Mouse (Mus musculus) megakaryocyte, embryonic 14.5 days (primary cell): ENCODE results near the gene Taar4. TPM values are rescaled to one million over a fixed set of nuclear protein-coding genes. Genes with fewer than 3 reads are reported as not detected.

Experiments
- H3K27me3 ChIP-seq: replicated peaks from 2 replicates; pipeline ENCODE3; 2012; ENCODE audit warnings: inconsistent platforms
- H3K36me3 ChIP-seq: replicated peaks from 2 replicates; pipeline ENCODE3; 2012; ENCODE audit warnings: low read length, inconsistent platforms, mixed read lengths
- H3K4me1 ChIP-seq: 2 replicates; pipeline ENCODE4 v1.6.1; 2012; ENCODE audit warnings: inconsistent platforms
- H3K4me3 ChIP-seq: replicated peaks from 2 replicates; pipeline ENCODE3; 2012; ENCODE audit warnings: moderate library complexity, mild to moderate bottlenecking, inconsistent platforms
- H3K9me3 ChIP-seq: 2 replicates; pipeline ENCODE4 v1.6.1; 2012; ENCODE audit warnings: inconsistent platforms
- FLI1 ChIP-seq: IDR thresholded peaks from 2 replicates; pipeline ENCODE4 v1.6.1; 2012; ENCODE audit warnings: low read length, inconsistent platforms, mixed read lengths
- GATA1 ChIP-seq: IDR thresholded peaks from 3 replicates; pipeline ENCODE4 v1.6.1; 2012; ENCODE audit warnings: mixed read lengths, low read length, inconsistent platforms, borderline replicate concordance
- polyA plus RNA-seq: library from polyadenylated mRNA; stranded (reverse); fragments of >175 nt; gene quantifications from 2 replicates; pipeline ENCODE4 v1.2.3, GENCODE M21; 2012; ENCODE audit warnings: low replicate concordance; ENCODE audit not compliant: insufficient read depth

Taar4 gene
- polyA plus RNA-seq, 1 experiment: not detected

- Histone ChIP-seq H3K4me3 (no peak overlapping the region), H3K27me3 (no peaks in the 10 kb centered on the region), H3K9me3 (peaks cover 5% of the 10 kb centered on the region; the same call in 1 of the 2 replicates), H3K36me3 (no peaks in the 10 kb centered on the region), H3K4me1 (peaks cover 5% of the 10 kb centered on the region; the same call in 1 of the 2 replicates)
- TF ChIP-seq GATA1 (no peak), FLI1 (no peak)
Observed at GRCm38 (mm10) chr10:23959071-23959470, 1.2 kb upstream of the Taar4 start.

DNA sequence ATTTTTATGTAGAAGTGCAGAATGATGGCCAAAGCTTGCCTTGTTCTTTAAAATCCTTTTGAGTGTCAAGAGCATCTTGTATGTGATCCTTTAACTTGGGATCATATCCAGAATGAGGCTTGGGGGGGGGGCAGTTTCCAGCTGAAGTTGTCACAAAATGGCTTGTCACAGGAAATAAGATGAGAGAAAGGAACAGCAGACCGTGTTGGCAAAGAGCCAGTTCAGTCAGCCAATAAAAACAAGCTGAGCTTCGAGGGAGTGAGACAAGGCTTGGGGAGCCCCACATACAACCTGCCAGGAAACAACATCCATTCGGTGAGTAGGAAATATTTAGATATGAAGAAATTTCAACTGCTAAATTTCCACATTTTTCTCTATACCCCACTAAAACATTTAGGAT, 3.1 kb downstream of the Taar4 start:
- Histone ChIP-seq H3K27me3 (no peaks in the 10 kb centered on the region), H3K4me3 (no peak overlapping the region), H3K9me3 (peaks cover 5% of the 10 kb centered on the region; the same call in 1 of the 2 replicates), H3K4me1 (peaks cover 9% of the 10 kb centered on the region), H3K36me3 (no peaks in the 10 kb centered on the region)
- TF ChIP-seq GATA1 (no peak), FLI1 (no peak)

DNA sequence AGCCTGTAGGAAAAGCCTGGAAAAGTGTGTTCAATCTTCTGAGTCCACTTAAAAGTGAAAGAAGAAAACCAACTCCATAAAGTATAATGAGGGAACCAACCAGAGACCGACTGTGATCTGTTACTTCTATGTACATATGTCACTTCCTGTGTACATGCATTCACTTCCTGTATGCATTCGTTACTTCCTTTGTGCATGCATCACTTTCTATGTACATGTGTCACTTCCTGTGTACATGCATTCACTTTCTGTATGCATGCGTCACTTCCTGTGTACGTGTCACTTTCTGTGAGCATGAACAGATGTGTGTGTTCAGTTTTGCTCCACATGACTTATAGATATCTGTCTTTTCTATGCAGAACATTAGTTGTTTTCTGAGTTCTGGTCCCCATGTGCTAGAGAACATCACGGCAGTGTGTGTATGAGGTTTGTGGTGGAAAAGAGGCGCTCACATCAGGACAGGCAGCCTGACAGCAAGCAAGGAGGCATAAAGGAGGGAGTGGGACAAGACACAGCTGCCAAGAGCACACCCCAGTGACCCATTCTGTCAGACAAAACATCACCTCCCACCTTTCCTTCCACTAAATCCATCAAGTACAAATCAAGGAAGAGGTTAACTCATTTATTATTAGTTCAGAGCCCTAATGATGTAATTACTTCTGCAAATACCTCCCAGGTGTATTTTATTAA, 4.8 kb downstream of the Taar4 start:
- Histone ChIP-seq H3K4me1 (peaks cover 9% of the 10 kb centered on the region), H3K9me3 (peaks cover 5% of the 10 kb centered on the region; the same call in 1 of the 2 replicates), H3K27me3 (no peaks in the 10 kb centered on the region), H3K4me3 (peak overlapping the region; percentile 46), H3K36me3 (no peaks in the 10 kb centered on the region)
- TF ChIP-seq FLI1: 0 out of 2 replicates have a peak, but pooled peaks have one; percentile 28
- no peak for TF ChIP-seq GATA1

DNA sequence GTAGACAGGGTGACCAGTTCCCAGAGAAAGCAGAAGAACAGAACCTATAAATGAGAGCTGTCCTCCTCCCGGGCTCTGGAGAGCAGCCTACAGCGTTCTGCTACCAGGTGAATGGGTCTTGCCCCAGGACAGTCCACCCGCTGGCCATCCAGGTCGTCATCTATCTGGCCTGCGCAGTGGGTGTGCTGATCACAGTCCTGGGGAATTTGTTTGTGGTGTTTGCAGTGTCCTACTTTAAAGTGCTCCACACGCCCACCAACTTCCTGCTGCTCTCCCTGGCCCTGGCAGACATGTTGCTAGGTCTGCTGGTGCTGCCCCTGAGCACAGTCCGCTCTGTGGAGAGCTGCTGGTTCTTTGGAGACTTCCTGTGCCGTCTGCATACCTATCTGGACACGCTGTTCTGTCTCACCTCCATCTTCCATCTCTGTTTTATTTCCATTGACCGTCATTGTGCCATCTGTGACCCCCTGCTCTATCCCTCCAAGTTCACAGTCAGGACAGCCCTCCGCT, 10.4 kb downstream of the Taar4 start, which contains the start of gene Taar5:
Taar5 (plus strand) TSS at position 51 of the 510 bp plus-strand sequence.
- H3K36me3 ChIP-seq: no peaks in the 10 kb centered on the region
- peak within 1 kb of the TSS; percentile 5 for H3K4me3 ChIP-seq
- no peaks in the 10 kb centered on the region for H3K4me1 ChIP-seq
- TF ChIP-seq FLI1 (no peak), GATA1 (no peak)
- no peaks in the 10 kb centered on the region for H3K27me3 ChIP-seq
- 0 out of 2 replicates have a peak, but pooled peaks cover 7% of the 10 kb centered on the region for H3K9me3 ChIP-seq

DNA sequence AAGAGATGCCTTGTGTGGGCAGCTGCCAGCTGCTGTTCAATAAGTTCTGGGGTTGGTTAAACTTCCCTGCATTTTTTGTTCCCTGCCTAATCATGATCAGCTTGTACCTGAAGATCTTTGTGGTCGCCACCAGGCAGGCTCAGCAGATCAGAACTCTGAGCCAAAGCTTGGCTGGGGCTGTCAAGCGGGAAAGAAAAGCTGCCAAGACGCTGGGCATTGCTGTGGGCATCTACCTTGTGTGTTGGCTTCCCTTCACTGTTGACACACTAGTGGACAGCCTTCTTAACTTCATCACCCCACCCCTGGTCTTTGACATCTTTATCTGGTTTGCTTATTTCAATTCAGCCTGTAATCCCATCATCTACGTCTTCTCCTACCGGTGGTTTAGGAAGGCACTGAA, 11.0 kb downstream of the Taar4 start:
- no peak overlapping the region for H3K4me3 ChIP-seq
- H3K36me3 ChIP-seq: no peaks in the 10 kb centered on the region
- no peaks in the 10 kb centered on the region for H3K4me1 ChIP-seq
- 0 out of 2 replicates have a peak, but pooled peaks cover 7% of the 10 kb centered on the region for H3K9me3 ChIP-seq
- TF ChIP-seq GATA1: no peak
- no peak for TF ChIP-seq FLI1
- no peaks in the 10 kb centered on the region for H3K27me3 ChIP-seq

DNA sequence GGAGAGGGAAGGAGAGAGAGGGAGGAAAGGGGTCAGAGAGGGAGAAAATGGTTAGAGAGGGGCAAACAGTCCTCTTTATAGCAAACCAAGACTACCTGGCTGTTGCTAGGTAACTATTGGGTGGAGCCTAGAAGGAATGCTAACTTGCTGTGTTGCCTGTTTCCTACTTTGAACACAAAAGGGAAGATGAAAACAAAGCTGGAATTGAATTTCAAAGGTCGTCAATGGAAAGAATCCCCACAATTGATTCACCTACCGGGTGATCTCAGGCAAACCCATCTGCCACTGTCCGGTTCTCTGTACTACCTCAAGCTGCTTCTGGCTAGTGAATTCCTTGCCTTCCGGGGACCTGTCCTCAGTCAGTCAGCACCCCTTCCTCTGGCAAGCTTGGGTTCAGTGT, 17.7 kb downstream of the Taar4 start:
- Histone ChIP-seq H3K9me3 (no peaks in the 10 kb centered on the region), H3K27me3 (no peaks in the 10 kb centered on the region), H3K4me1 (peaks cover 4% of the 10 kb centered on the region; the same call in 1 of the 2 replicates), H3K36me3 (no peaks in the 10 kb centered on the region), H3K4me3 (no peak overlapping the region)
- TF ChIP-seq FLI1 (no peak), GATA1 (no peak)

GRCm38 (mm10) chr10:23978901-23979705, 18.8 kb downstream of the Taar4 start:
- TF ChIP-seq FLI1: no peak
- no peak for TF ChIP-seq GATA1
- Histone ChIP-seq H3K36me3 (no peaks in the 10 kb centered on the region), H3K4me1 (peaks cover 4% of the 10 kb centered on the region; the same call in 1 of the 2 replicates), H3K9me3 (no peaks in the 10 kb centered on the region), H3K27me3 (no peaks in the 10 kb centered on the region), H3K4me3 (no peak overlapping the region)

DNA sequence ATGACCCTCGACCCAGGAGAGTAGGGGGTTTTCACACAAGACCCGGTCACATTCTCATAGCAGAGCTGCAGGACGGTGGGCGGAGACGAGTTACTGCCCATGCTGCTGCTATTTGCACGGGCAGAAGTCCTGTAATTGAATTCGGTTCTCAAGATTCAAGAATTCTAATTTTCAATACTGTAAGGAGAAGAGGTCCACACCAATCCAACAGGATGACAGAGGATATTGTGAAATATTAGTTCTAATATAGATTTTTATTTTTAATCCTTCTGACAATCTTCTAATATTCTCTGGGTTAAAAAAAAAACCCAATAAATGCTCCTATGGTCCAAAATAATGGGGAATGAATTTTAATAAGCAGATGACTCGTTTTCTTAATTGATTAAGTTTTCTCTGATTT, 25.3 kb downstream of the Taar4 start, which contains the start of gene Taar6:
Taar6 (minus strand) TSS at position 101 of the 400 bp plus-strand sequence.
- TF ChIP-seq GATA1 (no peak), FLI1 (no peak)
- Histone ChIP-seq H3K9me3 (no peaks in the 10 kb centered on the region), H3K27me3 (no peaks in the 10 kb centered on the region), H3K4me3 (no peak within 1 kb of the TSS), H3K4me1 (no peaks in the 10 kb centered on the region), H3K36me3 (no peaks in the 10 kb centered on the region)

DNA sequence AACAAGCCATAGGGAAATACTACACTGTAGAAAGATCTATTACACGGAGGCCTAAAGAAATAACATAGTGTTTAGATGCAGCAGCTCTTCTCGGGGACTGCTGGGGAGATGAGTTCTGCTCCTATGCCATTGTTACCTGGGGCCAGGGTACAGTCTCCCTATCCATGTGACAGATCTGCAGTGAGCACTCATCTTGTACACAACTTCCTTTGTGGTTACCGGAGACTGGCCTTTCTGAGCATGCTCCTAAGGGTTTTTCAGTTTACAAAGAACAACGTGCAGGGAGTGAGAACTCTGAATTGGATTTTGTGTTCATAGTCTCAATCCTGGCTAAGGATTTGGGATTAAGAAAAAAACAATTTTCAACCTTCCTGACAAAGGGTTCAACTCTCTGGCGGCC, 26.1 kb downstream of the Taar4 start:
- Histone ChIP-seq H3K36me3 (no peaks in the 10 kb centered on the region), H3K4me3 (no peak overlapping the region), H3K27me3 (no peaks in the 10 kb centered on the region), H3K4me1 (no peaks in the 10 kb centered on the region), H3K9me3 (no peaks in the 10 kb centered on the region)
- TF ChIP-seq GATA1 (no peak), FLI1 (no peak)

- no peaks in the 10 kb centered on the region for H3K36me3 ChIP-seq
- H3K4me3 ChIP-seq: no peak within 1 kb of the TSS
- H3K4me1 ChIP-seq: no peaks in the 10 kb centered on the region
- no peaks in the 10 kb centered on the region for H3K9me3 ChIP-seq
- TF ChIP-seq FLI1 (no peak), GATA1 (no peak)
- no peaks in the 10 kb centered on the region for H3K27me3 ChIP-seq
Observed at GRCm38 (mm10) chr10:23993381-23993780, 33.1 kb downstream of the Taar4 start, which contains the start of gene Taar7a. Gene Taar7a (minus strand): TSS chr10:23993481.
